Mouse (Mus musculus): Measurements from ENCODE around the gene Wnk4.
A peak's percentile ranks its signal among the peaks of the same experiment; 100 is the strongest.

Gene Wnk4

DNA sequence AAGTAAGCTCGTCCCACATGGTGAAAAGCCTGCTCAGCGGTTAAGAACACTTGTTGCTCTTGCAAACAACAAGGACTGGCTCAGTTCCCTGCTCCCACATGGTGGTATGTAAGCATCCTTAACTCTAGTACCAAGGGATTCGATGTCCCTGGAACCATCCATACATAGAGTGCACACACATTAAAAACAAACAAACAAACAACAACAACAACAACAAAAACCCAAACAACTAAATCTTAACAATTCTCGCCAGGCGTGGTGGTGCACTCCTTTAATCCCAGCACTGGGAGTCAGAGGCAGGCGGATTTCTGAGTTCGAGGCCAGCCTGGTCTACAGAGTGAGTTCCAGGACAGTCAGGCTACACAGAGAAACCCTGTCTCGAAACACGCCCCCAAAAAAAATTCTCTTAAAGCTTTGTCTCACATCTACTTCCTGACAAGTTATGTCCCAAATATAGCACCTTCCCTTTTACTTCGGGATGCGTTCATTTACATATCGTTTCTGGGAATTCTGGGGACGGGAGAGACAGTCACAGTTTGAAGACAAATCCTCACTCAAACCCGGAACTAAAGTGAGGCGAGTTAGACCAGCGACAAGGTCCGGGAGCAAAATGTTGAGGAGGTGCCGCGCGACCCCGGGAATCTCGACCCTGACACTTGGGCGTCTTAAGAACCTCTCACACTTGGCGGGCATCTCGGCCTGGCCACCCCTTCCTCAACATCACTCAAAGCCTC, 34.9 kb upstream of the Wnk4 start:
- no peak for TF ChIP-seq NANOG (IDR thresholded peaks at IDR 0.05; ENCODE audit: borderline replicate concordance, low read length)
- TF ChIP-seq POU5F1 (IDR thresholded peaks at IDR 0.05; ENCODE audit: borderline replicate concordance, low read length), result no peak
- TF ChIP-seq CTCF (conservative IDR thresholded peaks at IDR 0.05; ENCODE audit: low read length), result no peak
- H3K9me3 ChIP-seq (ENCODE audit: low read length), result no peaks in the 10 kb centered on the region
- no peaks in the 10 kb centered on the region for H3K27me3 ChIP-seq (ENCODE audit: insufficient read depth, low read length)
- peaks cover 49% of the 10 kb centered on the region for H3K4me1 ChIP-seq (replicated peaks; ENCODE audit: low read depth, low read length)
- H3K36me3 ChIP-seq (ENCODE audit: insufficient read depth, low read length), result peaks cover 4% of the 10 kb centered on the region; the same call in 1 of the 2 replicates
- H3K4me3 ChIP-seq (replicated peaks; ENCODE audit: low read length), result peak overlapping the region; percentile 86

GRCm38 (mm10) chr11:101226065-101226701, 34.2 kb upstream of the Wnk4 start, which contains the start of gene Ezh1:
TSS of gene Ezh1 (minus strand) at chr11:101226463.
- Histone ChIP-seq H3K4me3 (replicated peaks; ENCODE audit: low read length) (peak within 1 kb of the TSS; percentile 86), H3K9me3 (ENCODE audit: low read length) (no peaks in the 10 kb centered on the region), H3K36me3 (ENCODE audit: insufficient read depth, low read length) (peaks cover 4% of the 10 kb centered on the region; the same call in 1 of the 2 replicates), H3K27me3 (ENCODE audit: insufficient read depth, low read length) (no peaks in the 10 kb centered on the region), H3K4me1 (replicated peaks; ENCODE audit: low read depth, low read length) (peaks cover 56% of the 10 kb centered on the region)
- TF ChIP-seq NANOG (IDR thresholded peaks at IDR 0.05; ENCODE audit: borderline replicate concordance, low read length) (no peak), POU5F1 (IDR thresholded peaks at IDR 0.05; ENCODE audit: borderline replicate concordance, low read length) (no peak), CTCF (conservative IDR thresholded peaks at IDR 0.05; ENCODE audit: low read length) (no peak; the same call in 1 of the 2 replicates)

DNA sequence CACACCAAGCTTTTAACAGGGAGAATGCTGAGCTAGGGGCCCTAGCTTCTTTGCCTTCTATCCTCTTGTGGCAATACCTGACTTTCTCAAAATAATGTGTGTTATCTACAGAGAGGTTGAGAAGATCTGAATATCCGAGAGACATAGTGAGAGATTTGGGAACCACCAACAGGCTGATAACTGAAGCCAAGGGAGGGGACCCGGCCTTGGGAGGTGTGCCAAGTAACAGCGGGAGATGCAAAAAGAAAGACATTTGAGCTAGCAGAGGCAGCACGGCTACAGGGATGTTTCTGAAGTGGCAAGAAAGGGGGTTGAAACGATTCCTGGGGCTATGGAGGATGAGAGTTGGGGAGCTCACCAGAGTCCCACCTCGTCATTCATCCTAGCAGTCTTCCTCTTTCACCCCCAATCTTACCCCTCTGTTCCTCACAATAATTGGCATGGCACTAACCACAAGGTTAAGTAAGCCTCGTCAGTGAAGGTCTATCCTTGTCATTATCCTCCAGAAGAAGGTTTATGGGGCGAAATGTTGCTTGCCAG, 30.9 kb upstream of the Wnk4 start:
- Histone ChIP-seq H3K9me3 (ENCODE audit: low read length) (peaks cover 7% of the 10 kb centered on the region; the same call in 1 of the 2 replicates), H3K4me1 (replicated peaks; ENCODE audit: low read depth, low read length) (peaks cover 79% of the 10 kb centered on the region), H3K4me3 (replicated peaks; ENCODE audit: low read length) (peak overlapping the region; percentile 23), H3K27me3 (ENCODE audit: insufficient read depth, low read length) (no peaks in the 10 kb centered on the region), H3K36me3 (ENCODE audit: insufficient read depth, low read length) (peaks cover 3% of the 10 kb centered on the region; the same call in 1 of the 2 replicates)
- TF ChIP-seq CTCF (conservative IDR thresholded peaks at IDR 0.05; ENCODE audit: low read length), result no peak
- TF ChIP-seq NANOG (IDR thresholded peaks at IDR 0.05; ENCODE audit: borderline replicate concordance, low read length), result no peak
- no peak for TF ChIP-seq POU5F1 (IDR thresholded peaks at IDR 0.05; ENCODE audit: borderline replicate concordance, low read length)

DNA sequence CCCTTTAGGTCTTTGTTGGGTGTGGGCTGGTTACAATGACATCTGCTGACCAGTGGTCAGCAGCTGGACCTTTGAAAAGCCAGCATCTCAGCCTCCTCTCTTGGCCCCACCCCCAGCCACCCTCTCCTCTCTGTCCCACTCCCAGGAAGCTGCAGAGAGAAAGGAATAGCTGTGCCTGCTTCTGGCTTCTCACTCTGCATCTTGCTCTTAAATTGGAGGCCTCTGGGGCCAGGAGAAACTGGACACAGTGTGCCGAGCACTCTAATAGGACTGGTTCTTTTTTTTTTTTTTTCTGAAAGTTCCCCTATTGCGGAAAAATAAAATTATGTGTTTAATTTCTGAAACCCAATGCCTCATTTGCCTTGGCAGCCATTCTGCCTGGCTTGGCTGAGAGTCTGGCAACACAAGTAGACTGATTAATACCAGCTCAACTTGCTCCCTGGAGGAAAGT, 30.3 kb upstream of the Wnk4 start:
- H3K9me3 ChIP-seq (ENCODE audit: low read length), result peaks cover 7% of the 10 kb centered on the region; the same call in 1 of the 2 replicates
- H3K4me3 ChIP-seq (replicated peaks; ENCODE audit: low read length), result 0 out of 2 replicates have a peak overlapping the region, but pooled peaks have one; percentile 23
- no peaks in the 10 kb centered on the region for H3K36me3 ChIP-seq (ENCODE audit: insufficient read depth, low read length)
- TF ChIP-seq CTCF (conservative IDR thresholded peaks at IDR 0.05; ENCODE audit: low read length) (no peak), NANOG (IDR thresholded peaks at IDR 0.05; ENCODE audit: borderline replicate concordance, low read length) (no peak), POU5F1 (IDR thresholded peaks at IDR 0.05; ENCODE audit: borderline replicate concordance, low read length) (no peak)
- peaks cover 75% of the 10 kb centered on the region for H3K4me1 ChIP-seq (replicated peaks; ENCODE audit: low read depth, low read length)
- H3K27me3 ChIP-seq (ENCODE audit: insufficient read depth, low read length), result no peaks in the 10 kb centered on the region

- peaks cover 7% of the 10 kb centered on the region; the same call in 1 of the 2 replicates for H3K9me3 ChIP-seq (ENCODE audit: low read length)
- TF ChIP-seq NANOG (IDR thresholded peaks at IDR 0.05; ENCODE audit: borderline replicate concordance, low read length), result no peak
- no peaks in the 10 kb centered on the region for H3K27me3 ChIP-seq (ENCODE audit: insufficient read depth, low read length)
- peak overlapping the region; percentile 43; the same call in 1 of the 2 replicates for H3K4me3 ChIP-seq (replicated peaks; ENCODE audit: low read length)
- no peaks in the 10 kb centered on the region for H3K36me3 ChIP-seq (ENCODE audit: insufficient read depth, low read length)
- peaks cover 72% of the 10 kb centered on the region for H3K4me1 ChIP-seq (replicated peaks; ENCODE audit: low read depth, low read length)
Measured at GRCm38 (mm10) chr11:101230526-101230925, 29.8 kb upstream of the Wnk4 start.

DNA sequence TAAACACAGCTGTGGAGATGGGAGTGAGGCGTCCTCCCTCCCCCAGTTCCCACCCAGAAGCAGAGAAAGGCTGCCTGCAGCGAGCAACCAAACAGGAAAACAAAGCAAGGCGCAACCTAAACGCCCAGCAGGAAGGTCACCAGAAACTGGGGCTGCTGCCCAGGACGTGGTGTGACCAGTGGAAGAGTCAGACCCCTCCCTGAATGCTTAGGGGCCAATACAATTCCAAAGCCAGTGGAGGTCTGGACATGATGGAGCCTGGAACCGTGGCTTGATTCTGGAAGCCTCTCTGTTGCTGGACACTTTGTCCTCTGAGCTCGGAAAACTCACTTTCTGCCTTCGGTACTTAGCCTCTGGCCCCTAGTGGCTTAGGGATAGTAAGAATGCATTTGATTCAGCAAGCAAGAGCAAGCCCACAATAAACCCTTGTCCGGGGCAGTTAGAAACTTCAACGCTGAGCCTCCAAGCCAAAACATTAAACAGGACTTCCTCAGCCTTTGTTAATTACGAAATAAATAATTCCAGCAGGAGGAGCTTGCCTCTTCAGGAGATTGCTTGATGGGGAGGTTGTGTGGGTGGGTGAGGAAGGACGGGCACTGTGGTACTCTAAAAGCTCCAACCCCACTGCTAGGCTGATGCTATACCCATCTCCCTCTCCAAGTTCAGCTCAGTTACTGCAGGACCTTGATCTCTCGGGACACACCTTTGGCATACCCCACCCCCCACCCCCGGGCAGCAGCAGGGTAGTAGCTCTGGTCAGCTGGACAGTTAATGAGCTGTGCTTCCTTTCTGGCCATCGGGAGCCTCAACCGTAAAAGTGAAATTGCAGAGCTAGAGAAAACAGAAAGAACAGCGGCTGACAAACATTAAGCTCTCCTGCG, 29.1 kb upstream of the Wnk4 start:
- H3K27me3 ChIP-seq (ENCODE audit: insufficient read depth, low read length), result no peaks in the 10 kb centered on the region
- H3K36me3 ChIP-seq (ENCODE audit: insufficient read depth, low read length), result no peaks in the 10 kb centered on the region
- TF ChIP-seq CTCF (conservative IDR thresholded peaks at IDR 0.05; ENCODE audit: low read length), result no peak
- no peak for TF ChIP-seq NANOG (IDR thresholded peaks at IDR 0.05; ENCODE audit: borderline replicate concordance, low read length)
- no peak for TF ChIP-seq POU5F1 (IDR thresholded peaks at IDR 0.05; ENCODE audit: borderline replicate concordance, low read length)
- H3K4me3 ChIP-seq (replicated peaks; ENCODE audit: low read length), result peak overlapping the region; percentile 43; the same call in 1 of the 2 replicates
- H3K4me1 ChIP-seq (replicated peaks; ENCODE audit: low read depth, low read length), result peaks cover 69% of the 10 kb centered on the region
- peaks cover 7% of the 10 kb centered on the region; the same call in 1 of the 2 replicates for H3K9me3 ChIP-seq (ENCODE audit: low read length)

DNA sequence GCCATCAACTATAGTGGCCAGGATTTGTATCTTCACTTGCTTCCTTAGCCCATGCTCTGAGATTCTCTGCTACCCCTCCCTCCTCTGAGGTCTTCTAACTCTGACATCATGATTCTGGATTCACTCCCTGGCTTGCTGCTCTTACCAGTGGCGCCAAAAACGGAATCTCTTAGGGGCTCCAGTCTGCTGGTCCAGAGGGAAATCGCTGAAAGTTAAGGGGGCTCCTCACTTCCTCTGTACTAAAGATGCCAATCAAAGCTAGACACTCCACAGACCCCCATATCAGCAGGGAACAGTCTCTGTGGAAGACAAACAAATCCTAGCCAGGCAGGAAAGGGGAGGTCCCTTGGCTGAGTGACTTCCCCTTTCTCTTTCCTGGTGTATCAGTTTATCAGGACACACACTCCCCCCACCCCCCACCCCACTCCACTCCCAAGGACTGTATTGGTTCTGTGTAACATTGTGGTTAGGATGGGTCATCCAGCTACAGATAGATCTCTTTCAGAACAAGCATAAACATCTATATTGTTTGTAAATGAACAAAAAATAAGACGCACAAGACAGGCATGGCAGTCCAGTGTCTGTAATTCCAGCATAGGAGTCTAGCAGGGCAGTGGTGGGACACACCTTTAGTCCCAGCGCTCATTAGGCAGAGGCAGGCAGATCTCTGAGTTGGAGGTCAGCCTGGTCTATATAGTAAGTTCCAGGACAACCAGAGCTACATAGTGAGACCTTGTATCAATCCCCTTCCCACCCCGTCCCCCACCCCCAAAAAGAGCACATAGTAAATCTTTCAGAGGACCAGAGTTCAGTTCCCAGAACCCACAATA, 28.1 kb upstream of the Wnk4 start:
- Histone ChIP-seq H3K4me3 (replicated peaks; ENCODE audit: low read length) (no peak overlapping the region), H3K9me3 (ENCODE audit: low read length) (peaks cover 7% of the 10 kb centered on the region; the same call in 1 of the 2 replicates), H3K27me3 (ENCODE audit: insufficient read depth, low read length) (no peaks in the 10 kb centered on the region), H3K36me3 (ENCODE audit: insufficient read depth, low read length) (no peaks in the 10 kb centered on the region), H3K4me1 (replicated peaks; ENCODE audit: low read depth, low read length) (peaks cover 69% of the 10 kb centered on the region)
- TF ChIP-seq NANOG (IDR thresholded peaks at IDR 0.05; ENCODE audit: borderline replicate concordance, low read length) (no peak), POU5F1 (IDR thresholded peaks at IDR 0.05; ENCODE audit: borderline replicate concordance, low read length) (no peak), CTCF (conservative IDR thresholded peaks at IDR 0.05; ENCODE audit: low read length) (no peak)

All from E14TG2a.4 (cell line).